Comparison of ENCODE assay signal across 22 mouse cellular contexts in the genomic region with DNA sequence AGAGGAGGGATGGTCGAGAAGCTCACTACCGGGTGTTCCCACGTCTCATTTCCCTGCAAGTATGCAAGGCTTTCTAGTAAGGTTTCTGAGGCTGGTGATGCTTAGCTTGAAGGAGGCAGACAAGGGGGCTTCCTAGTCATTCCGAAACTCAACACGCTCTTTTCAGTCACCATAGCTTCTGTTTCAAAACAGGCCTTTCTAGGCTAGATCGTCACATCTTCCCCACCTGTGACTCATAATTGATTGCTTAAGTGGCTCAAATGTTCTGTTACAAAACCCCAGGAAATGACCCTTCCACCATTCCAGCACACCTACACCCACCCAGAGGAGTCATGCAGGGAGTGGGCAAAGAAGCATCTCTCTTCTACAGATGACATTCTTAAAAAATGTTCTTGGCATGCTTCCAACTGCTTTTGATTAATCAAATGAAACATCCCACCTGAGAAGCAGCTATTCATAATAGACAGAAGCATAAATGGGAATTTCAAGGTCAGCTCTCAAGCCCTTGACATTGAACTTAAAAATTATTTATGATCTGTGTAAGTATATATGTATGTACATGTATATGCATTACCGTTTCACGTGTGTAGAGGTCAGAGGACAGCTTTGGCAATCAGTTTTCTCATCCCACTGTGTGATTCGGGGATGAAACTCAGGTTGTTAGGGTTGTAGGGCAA. TPM values are rescaled to one million over a fixed set of nuclear protein-coding genes. Genes with fewer than 3 reads are reported as not detected.
A peak's percentile ranks its signal among the peaks of the same experiment; 100 is the strongest.
DNase-seq lines count a peak whose midpoint lies in the region; ATAC-seq and TF ChIP-seq lines count a peak whose summit lies in the region.
"Had no signal": no experiment of that assay in that cellular context is flagged by ENCODE, and none has a peak within 500 bp of the region (broad histone marks: within the 10 kb centered on the region; RNA-seq: fewer than 3 reads in every experiment).

No protein-coding gene starts in this region.

- H3K9ac ChIP-seq in ES-E14 (ENCODE audit: insufficient read depth, low read depth, low read length, poor library complexity, severe bottlenecking) = no peak overlapping the region
- no peak overlapping the region for H3K9ac ChIP-seq in intestine, embryonic 15.5 days
- H3K9ac ChIP-seq: embryonic facial prominence, embryonic 13.5 days; hindbrain, embryonic 12.5 days; midbrain, embryonic 15.5 days; stomach, embryonic 15.5 days had no signal

- no peak overlapping the region for H3K27ac ChIP-seq in ES-E14 (ENCODE audit: insufficient read depth, low read depth, low read length, poor library complexity, severe bottlenecking)
- H3K27ac ChIP-seq in thymus, adult 2 months (ENCODE audit: control insufficient read depth, insufficient read depth, low read length) = no peak overlapping the region
- H3K27ac ChIP-seq in intestine, embryonic 15.5 days = no peak overlapping the region
- H3K27ac ChIP-seq: embryonic facial prominence, embryonic 13.5 days; hindbrain, embryonic 12.5 days; kidney, postnatal 0 days; midbrain, embryonic 15.5 days; stomach, embryonic 15.5 days had no signal

- ATAC-seq in inflammation-experienced regulatory T-cells, adult 6 months = peak; percentile 69
- ATAC-seq in intestine, embryonic 15.5 days = no peak
- ATAC-seq: intestine, postnatal 0 days; midbrain, embryonic 15.5 days had no signal

- 89% methylated on average over 9 of the region's 9 CpGs for WGBS in thymus, adult 2 months
- 67% methylated on average over 9 of the region's 9 CpGs for WGBS in intestine, embryonic 15.5 days

- DNase-seq in spleen, adult 12 weeks (ENCODE audit: low spot score) = peak; percentile 25
- DNase-seq in spleen, postnatal 4 days (ENCODE audit: low spot score in 2 of 2) = no peak
- peak; percentile 28 for DNase-seq in ES-E14 (ENCODE audit: low read depth, low spot score)
- DNase-seq in thymus, adult 2 months = no peak
- DNase-seq in retina, postnatal 1 day = no peak
- DNase-seq: cerebellum, adult 11 months; lung, postnatal 4 days had no signal

- no peak overlapping the region for H3K4me2 ChIP-seq in intestine, embryonic 15.5 days (replicated peaks)
- H3K4me2 ChIP-seq: embryonic facial prominence, embryonic 13.5 days; hindbrain, embryonic 12.5 days; midbrain, embryonic 15.5 days; stomach, embryonic 15.5 days had no signal

- TF ChIP-seq POLR2A in thymus, adult 2 months (IDR thresholded peaks at IDR 0.05; ENCODE audit: control insufficient read depth, extremely low read depth, insufficient read depth, low read length, poor library complexity) = no peak

- H3K27me3 ChIP-seq in thymus, adult 2 months (ENCODE audit: control insufficient read depth, insufficient read depth, low read length) = no peaks in the 10 kb centered on the region
- H3K27me3 ChIP-seq in intestine, embryonic 15.5 days (replicated peaks) = no peaks in the 10 kb centered on the region
- H3K27me3 ChIP-seq: embryonic facial prominence, embryonic 13.5 days; hindbrain, embryonic 12.5 days; midbrain, embryonic 15.5 days; stomach, embryonic 15.5 days had no signal

- H3K36me3 ChIP-seq in ES-E14 (ENCODE audit: control insufficient read depth, insufficient read depth, low read length, poor library complexity, severe bottlenecking) = peaks cover 27% of the 10 kb centered on the region
- H3K36me3 ChIP-seq in thymus, adult 2 months (ENCODE audit: control insufficient read depth, insufficient read depth, low read length) = no peaks in the 10 kb centered on the region
- H3K36me3 ChIP-seq in intestine, embryonic 15.5 days = no peaks in the 10 kb centered on the region
- H3K36me3 ChIP-seq: embryonic facial prominence, embryonic 13.5 days; hindbrain, embryonic 12.5 days; midbrain, embryonic 15.5 days; stomach, embryonic 15.5 days had no signal

- H3K4me1 ChIP-seq in ES-E14 (ENCODE audit: control insufficient read depth in 2 of 2, insufficient read depth in 2 of 2, low read length in 2 of 2, poor library complexity in 1 of 2) = no peaks in the 10 kb centered on the region
- H3K4me1 ChIP-seq in thymus, adult 2 months (replicated peaks; ENCODE audit: control insufficient read depth, insufficient read depth, low read length) = peaks cover 6% of the 10 kb centered on the region
- no peaks in the 10 kb centered on the region for H3K4me1 ChIP-seq in intestine, embryonic 15.5 days (replicated peaks)
- H3K4me1 ChIP-seq: embryonic facial prominence, embryonic 13.5 days; hindbrain, embryonic 12.5 days; midbrain, embryonic 15.5 days; stomach, embryonic 15.5 days had no signal

- TF ChIP-seq CTCF in thymus, adult 2 months (IDR thresholded peaks at IDR 0.05; ENCODE audit: borderline replicate concordance, control insufficient read depth, extremely low read depth, insufficient read depth, low read length, poor library complexity) = no peak

- H3K4me3 ChIP-seq in ES-E14 (ENCODE audit: insufficient read depth in 1 of 2, low read depth in 1 of 2, low read length in 2 of 2, poor library complexity in 1 of 2, severe bottlenecking in 1 of 2) = no peak overlapping the region
- no peak overlapping the region for H3K4me3 ChIP-seq in thymus, adult 2 months (ENCODE audit: control insufficient read depth, insufficient read depth, low read length)
- H3K4me3 ChIP-seq in intestine, embryonic 15.5 days (replicated peaks) = no peak overlapping the region
- H3K4me3 ChIP-seq: embryonic facial prominence, embryonic 13.5 days; hindbrain, embryonic 12.5 days; midbrain, embryonic 15.5 days; stomach, embryonic 15.5 days had no signal

- peaks cover 44% of the 10 kb centered on the region for H3K9me3 ChIP-seq in ES-E14 (ENCODE audit: control insufficient read depth, insufficient read depth, low read depth, low read length)
- H3K9me3 ChIP-seq in intestine, embryonic 15.5 days = no peaks in the 10 kb centered on the region
- H3K9me3 ChIP-seq: embryonic facial prominence, embryonic 13.5 days; hindbrain, embryonic 12.5 days; midbrain, embryonic 15.5 days; stomach, embryonic 15.5 days had no signal

- in situ Hi-C loops in ES-E14 (cut with MboI; ENCODE audit: low sequenced_read_pairs in 2 of 2, unreplicated experiment in 2 of 2) = no loop called here

TF ChIP-seq in ES-E14, 5 proteins besides CTCF, POLR2A, EP300 and RAD21:
- TF ChIP-seq HCFC1 (IDR thresholded peaks at IDR 0.05; ENCODE audit: borderline replicate concordance, insufficient read depth, low read length) (no peak), ZC3H11A (IDR thresholded peaks at IDR 0.05; ENCODE audit: borderline replicate concordance, low read depth, low read length) (no peak), ZNF384 (IDR thresholded peaks at IDR 0.05; ENCODE audit: low read depth, low read length) (no peak), CHD2 (IDR thresholded peaks at IDR 0.05; ENCODE audit: low read depth, low read length) (no peak), MAFK (IDR thresholded peaks at IDR 0.05; ENCODE audit: insufficient read depth, low read depth, low read length) (no peak)
TF ChIP-seq in ES-E14: peak in this region for 0.

RNA-seq across cellular contexts. Expression of a gene that starts 31.8 kb away (rescaled TPM):
- total RNA-seq in ES-E14 (2012; rRNA removed) = not detected in 2 replicates
- 1 to 10 TPM in 2 of 3 experiments, under 1 TPM in 1; 0.20 to 3.1 (median 1.7) TPM for polyA plus RNA-seq in inflammation-experienced regulatory T-cells, adult 6 months (2017; shearing (Covaris generic))
- 1.3 and 1.8 TPM in 2 replicates for polyA plus RNA-seq in thymus, adult 2 months (2012; rRNA removed)
- 3.3 and 3.7 TPM in 2 replicates for polyA plus RNA-seq in intestine, embryonic 15.5 days (2015; fragmentation: Nextera tagmentation; extraction: Ambion mirVana)

RNA-seq across cellular contexts. Expression of a gene that starts 41.5 kb away (rescaled TPM):
- total RNA-seq in ES-E14 (2012; rRNA removed) = not detected in 2 replicates
- not detected for polyA plus RNA-seq in inflammation-experienced regulatory T-cells, adult 6 months (2017; shearing (Covaris generic))
- 0.22 TPM in 1 of 2 replicates, not detected in the other for polyA plus RNA-seq in thymus, adult 2 months (2012; rRNA removed)
- 0.24 TPM in 1 of 2 replicates, not detected in the other for polyA plus RNA-seq in intestine, embryonic 15.5 days (2015; fragmentation: Nextera tagmentation; extraction: Ambion mirVana)
- total RNA-seq: gastrocnemius, adult 8-10 months; heart, adult 8-10 months; layer of hippocampus, postnatal 25 days; left cerebral cortex, postnatal 25 days; liver, adult 2 months had no signal
- polyA plus RNA-seq: embryonic facial prominence, embryonic 13.5 days; heart, postnatal 0 days; hindbrain, embryonic 12.5 days; intestine, postnatal 0 days; kidney, postnatal 0 days; midbrain, embryonic 15.5 days; neural tube, embryonic 11.5 days; stomach, embryonic 15.5 days had no signal

Comparison
In these comparisons a context has a peak if more than half of its experiments do, and no peak if none do; other contexts are left out.
1. DNase-seq: peak in spleen, adult 12 weeks (single experiment) and ES-E14 (single experiment); none in spleen, postnatal 4 days (0 of 2), thymus, adult 2 months (single experiment) and retina, postnatal 1 day (single experiment).